In the genomic region with DNA sequence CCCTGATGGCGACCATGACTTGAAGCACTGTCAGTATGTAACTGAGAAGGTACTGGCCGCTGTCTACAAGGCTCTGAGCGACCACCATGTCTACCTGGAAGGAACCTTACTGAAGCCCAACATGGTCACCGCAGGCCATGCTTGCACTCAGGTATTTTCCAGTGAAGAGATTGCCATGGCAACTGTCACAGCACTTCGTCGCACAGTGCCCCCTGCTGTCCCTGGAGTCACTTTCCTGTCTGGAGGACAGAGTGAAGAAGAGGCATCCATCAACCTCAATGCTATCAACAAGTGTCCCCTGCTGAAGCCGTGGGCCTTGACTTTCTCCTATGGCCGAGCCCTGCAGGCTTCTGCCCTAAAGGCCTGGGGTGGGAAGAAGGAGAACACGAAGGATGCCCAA, we compare ENCODE assay signal across 26 mouse cellular contexts. TPM values are rescaled to one million over a fixed set of nuclear protein-coding genes. Genes with fewer than 3 reads are reported as not detected.
DNase-seq lines count a peak whose midpoint lies in the region; ATAC-seq and TF ChIP-seq lines count a peak whose summit lies in the region.
"Had no signal": no experiment of that assay in that cellular context is flagged by ENCODE, and none has a peak within 500 bp of the region (broad histone marks: within the 10 kb centered on the region; RNA-seq: fewer than 3 reads in every experiment).

No protein-coding gene starts in this region.

- peak; percentile 19 to 27 for DNase-seq in cerebellum, postnatal 10 days
- DNase-seq in cerebellum, adult 9-10 months: no peak
- DNase-seq in liver, embryonic 14.5 days (ENCODE audit: low read depth in 3 of 3, low spot score in 3 of 3): no peak
- no peak for DNase-seq in liver, postnatal 0 days
- peak; percentile 6 for DNase-seq in thymus, postnatal 25 days
- no peak for DNase-seq in thymus, adult 18-20 months
- peak; percentile 43 for DNase-seq in thymus, postnatal 4 days
- DNase-seq: adrenal gland, adult 2 months; cerebellum, adult 11 months; embryo, embryonic 11 days; kidney, adult 18-20 months; lung, postnatal 4 days had no signal

- H3K9me3 ChIP-seq in liver, embryonic 14.5 days (ENCODE audit: control insufficient read depth, low read length): no peaks in the 10 kb centered on the region
- no peaks in the 10 kb centered on the region for H3K9me3 ChIP-seq in liver, postnatal 0 days (ENCODE audit: low read length)
- H3K9me3 ChIP-seq in forebrain, embryonic 15.5 days: no peaks in the 10 kb centered on the region
- H3K9me3 ChIP-seq: forebrain, embryonic 13.5 days; lung, embryonic 15.5 days; midbrain, embryonic 15.5 days had no signal

- H3K4me3 ChIP-seq in liver, embryonic 14.5 days (ENCODE audit: insufficient read depth in 1 of 2, low read depth in 2 of 2, low read length in 2 of 2): no peak overlapping the region
- H3K4me3 ChIP-seq in liver, postnatal 0 days (ENCODE audit: low read depth, low read length): no peak overlapping the region
- H3K4me3 ChIP-seq in forebrain, embryonic 15.5 days: no peak overlapping the region
- H3K4me3 ChIP-seq: forebrain, embryonic 13.5 days; liver, embryonic 12.5 days; lung, embryonic 15.5 days; midbrain, embryonic 15.5 days had no signal

- 0 out of 2 replicates have a peak, but pooled peaks have one; percentile 15 for TF ChIP-seq CTCF in liver, embryonic 14.5 days (IDR thresholded peaks at IDR 0.05; ENCODE audit: low read depth)
- TF ChIP-seq CTCF in liver, postnatal 0 days (IDR thresholded peaks at IDR 0.05; ENCODE audit: low read depth): no peak

- 62% methylated on average over 9 of the region's 9 CpGs for WGBS in liver, embryonic 14.5 days (ENCODE audit: insufficient replicate concordance)
- 70% methylated on average over 9 of the region's 9 CpGs for WGBS in liver, postnatal 0 days (ENCODE audit: insufficient replicate concordance)
- WGBS in forebrain, embryonic 15.5 days: 84% methylated on average over 9 of the region's 9 CpGs

- H3K27me3 ChIP-seq in liver, embryonic 14.5 days (ENCODE audit: control insufficient read depth, insufficient read depth, low read length): no peaks in the 10 kb centered on the region
- H3K27me3 ChIP-seq in liver, postnatal 0 days (ENCODE audit: insufficient read depth, low read length): no peaks in the 10 kb centered on the region
- H3K27me3 ChIP-seq in forebrain, embryonic 15.5 days: no peaks in the 10 kb centered on the region
- H3K27me3 ChIP-seq: forebrain, embryonic 13.5 days; lung, embryonic 15.5 days; midbrain, embryonic 15.5 days had no signal

- no peak overlapping the region for H3K27ac ChIP-seq in liver, embryonic 14.5 days
- no peak overlapping the region for H3K27ac ChIP-seq in liver, postnatal 0 days (ENCODE audit: low read depth)
- H3K27ac ChIP-seq in forebrain, embryonic 15.5 days (replicated peaks): no peak overlapping the region
- H3K27ac ChIP-seq: forebrain, embryonic 13.5 days; kidney, postnatal 0 days; liver, embryonic 12.5 days; lung, embryonic 15.5 days; midbrain, embryonic 15.5 days had no signal

- H3K9ac ChIP-seq in liver, embryonic 14.5 days (replicated peaks): no peak overlapping the region
- H3K9ac ChIP-seq in liver, postnatal 0 days (replicated peaks): no peak overlapping the region
- no peak overlapping the region for H3K9ac ChIP-seq in forebrain, embryonic 15.5 days (replicated peaks)
- H3K9ac ChIP-seq: forebrain, embryonic 13.5 days; liver, embryonic 12.5 days; lung, embryonic 15.5 days; midbrain, embryonic 15.5 days had no signal

- H3K4me2 ChIP-seq in liver, embryonic 14.5 days (ENCODE audit: low read depth): no peak overlapping the region
- H3K4me2 ChIP-seq in liver, postnatal 0 days (ENCODE audit: low read depth, low read length): no peak overlapping the region
- no peak overlapping the region for H3K4me2 ChIP-seq in forebrain, embryonic 15.5 days (replicated peaks)
- H3K4me2 ChIP-seq: forebrain, embryonic 13.5 days; liver, embryonic 12.5 days; lung, embryonic 15.5 days; midbrain, embryonic 15.5 days had no signal

- no peak for ATAC-seq in liver, embryonic 14.5 days (ENCODE audit: insufficient read depth)
- ATAC-seq in liver, postnatal 0 days: no peak
- no peak for ATAC-seq in forebrain, embryonic 15.5 days (replicated peaks)
- ATAC-seq: forebrain, embryonic 13.5 days; hindbrain, embryonic 16.5 days; liver, embryonic 12.5 days; midbrain, embryonic 15.5 days had no signal

- no peaks in the 10 kb centered on the region for H3K36me3 ChIP-seq in liver, embryonic 14.5 days (replicated peaks; ENCODE audit: control insufficient read depth, insufficient read depth, low read depth)
- H3K36me3 ChIP-seq in liver, postnatal 0 days (replicated peaks; ENCODE audit: insufficient read depth, low read length): no peaks in the 10 kb centered on the region
- H3K36me3 ChIP-seq in forebrain, embryonic 15.5 days: no peaks in the 10 kb centered on the region
- H3K36me3 ChIP-seq: liver, embryonic 12.5 days; lung, embryonic 15.5 days; midbrain, embryonic 15.5 days had no signal

- TF ChIP-seq EP300 in liver, embryonic 14.5 days (IDR thresholded peaks at IDR 0.05; ENCODE audit: low read depth): no peak
- no peak for TF ChIP-seq EP300 in liver, postnatal 0 days (IDR thresholded peaks at IDR 0.05; ENCODE audit: low read depth)

- no peaks in the 10 kb centered on the region for H3K4me1 ChIP-seq in liver, embryonic 14.5 days (replicated peaks; ENCODE audit: control insufficient read depth in 2 of 2, insufficient read depth in 2 of 2, low read length in 1 of 2)
- H3K4me1 ChIP-seq in liver, postnatal 0 days (ENCODE audit: insufficient read depth): no peaks in the 10 kb centered on the region
- no peaks in the 10 kb centered on the region for H3K4me1 ChIP-seq in forebrain, embryonic 15.5 days
- H3K4me1 ChIP-seq: forebrain, embryonic 13.5 days; liver, embryonic 12.5 days; midbrain, embryonic 15.5 days had no signal

RNA-seq across cellular contexts. Expression of a gene that starts 0.8 kb away (rescaled TPM):
- not detected in 2 replicates for polyA plus RNA-seq in liver, embryonic 14.5 days (2012; rRNA removed)
- not detected in 2 replicates for polyA plus RNA-seq in liver, embryonic 14.5 days (2014; fragmentation: Nextera tagmentation; extraction: Ambion mirVana)
- polyA plus RNA-seq in liver, postnatal 0 days (2015; fragmentation: Nextera tagmentation; extraction: Ambion mirVana): not detected in 2 replicates
- polyA plus RNA-seq in forebrain, embryonic 15.5 days (2015; fragmentation: Nextera tagmentation; extraction: Ambion mirVana): not detected in 2 replicates
- polyA plus RNA-seq: adrenal gland, adult 2 months; embryonic facial prominence, embryonic 14.5 days; forebrain, embryonic 13.5 days; heart, postnatal 0 days; hindbrain, embryonic 16.5 days; kidney, postnatal 0 days; limb, embryonic 11.5 days; liver, embryonic 12.5 days; lung, embryonic 15.5 days; midbrain, embryonic 15.5 days; spleen, adult 2 months; stomach, embryonic 14.5 days had no signal

RNA-seq across cellular contexts. Expression of a gene that starts 33.4 kb away (rescaled TPM):
- not detected in 2 replicates for polyA plus RNA-seq in liver, embryonic 14.5 days (2012; rRNA removed)
- not detected in 2 replicates for polyA plus RNA-seq in liver, embryonic 14.5 days (2014; fragmentation: Nextera tagmentation; extraction: Ambion mirVana)
- polyA plus RNA-seq in liver, postnatal 0 days (2015; fragmentation: Nextera tagmentation; extraction: Ambion mirVana): 0.05 TPM in 1 of 2 replicates, not detected in the other
- polyA plus RNA-seq in forebrain, embryonic 15.5 days (2015; fragmentation: Nextera tagmentation; extraction: Ambion mirVana): 2.1 and 2.5 TPM in 2 replicates
- polyA plus RNA-seq: gonadal fat pad, adult 2 months; heart, postnatal 0 days; large intestine, adult 2 months; liver, embryonic 12.5 days; spleen, adult 2 months had no signal

Comparison
In these comparisons a context has a peak if more than half of its experiments do, and no peak if none do; other contexts are left out.
1. DNase-seq: peak in cerebellum, postnatal 10 days (2 of 2), thymus, postnatal 25 days (single experiment) and thymus, postnatal 4 days (single experiment); none in cerebellum, adult 9-10 months (single experiment), liver, embryonic 14.5 days (0 of 3), liver, postnatal 0 days (single experiment) and thymus, adult 18-20 months (0 of 2).